Mouse (Mus musculus) heart, postnatal 25 days (tissue): Measurements from ENCODE around the gene Epop. TPM values are rescaled to one million over a fixed set of nuclear protein-coding genes. Genes with fewer than 3 reads are reported as not detected.
A peak's percentile ranks its signal among the peaks of the same experiment; 100 is the strongest.

Experiments
- DNase-seq: peaks from one replicate; pipeline ENCODE4 v3.0.0; 2022; ENCODE audit warnings: low spot score
- intact Hi-C: fragments of 180-260 bp; cut with DNase I; formaldehyde crosslinking; loops from one replicate; pipeline ENCODE4 v1.15.1; 2025
- microRNA-seq: library from miRNA; unstranded; fragments of <30 nt; microRNA quantifications from one replicate; pipeline ENCODE4 v1.2.0, GENCODE M21; 2022
- total RNA-seq, 2 experiments: library from RNA; stranded (reverse); gene quantifications; 2 replicates each; pipeline ENCODE4 v1.2.3; 2021

Epop gene
- total RNA-seq, 2 experiments from 2014 or later: 0.94 to 1.5 TPM

- intact Hi-C loops: no loop called here
Observed at GRCm38 (mm10) chr11:97597945-97598691, 31.4 kb downstream of the Epop start.

GRCm38 (mm10) chr11:97594136-97594535 lies 35.4 kb downstream of the Epop start:
- intact Hi-C loops: no loop called here
- no peak for DNase-seq

More at GRCm38 (mm10) chr11:97597945-97598691, 31.4 kb downstream of the Epop start:
- DNase-seq: no peak

DNA sequence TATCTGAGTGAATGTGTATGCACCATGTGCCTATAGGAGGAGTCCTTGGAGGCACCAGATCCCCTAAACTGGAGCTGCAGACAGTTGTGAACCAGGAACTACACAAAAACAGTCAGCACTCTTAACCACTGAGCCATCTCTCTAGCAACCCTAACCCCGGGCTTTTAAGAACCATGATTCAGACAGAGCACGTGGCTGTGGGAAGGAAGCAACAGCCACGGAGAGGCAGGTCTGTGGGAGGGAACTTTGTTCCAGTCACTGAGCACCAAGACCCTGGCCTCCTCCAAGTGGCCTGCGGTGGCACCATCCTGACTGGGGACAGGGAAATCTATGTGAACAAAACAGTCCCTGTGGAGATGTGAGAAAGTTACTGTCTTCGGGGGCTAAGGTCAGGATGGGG lies 37.6 kb downstream of the Epop start:
- intact Hi-C loops: no loop called here

GRCm38 (mm10) chr11:97590227-97590960 lies 39.1 kb downstream of the Epop start:
- intact Hi-C loops: no loop called here

More for the DNA sequence above, 37.6 kb downstream of the Epop start:
- no peak for DNase-seq

GRCm38 (mm10) chr11:97589216-97589615 lies 40.3 kb downstream of the Epop start:
- DNase-seq: no peak
- intact Hi-C loops: no loop called here

More at GRCm38 (mm10) chr11:97590227-97590960, 39.1 kb downstream of the Epop start:
- no peak for DNase-seq

DNA sequence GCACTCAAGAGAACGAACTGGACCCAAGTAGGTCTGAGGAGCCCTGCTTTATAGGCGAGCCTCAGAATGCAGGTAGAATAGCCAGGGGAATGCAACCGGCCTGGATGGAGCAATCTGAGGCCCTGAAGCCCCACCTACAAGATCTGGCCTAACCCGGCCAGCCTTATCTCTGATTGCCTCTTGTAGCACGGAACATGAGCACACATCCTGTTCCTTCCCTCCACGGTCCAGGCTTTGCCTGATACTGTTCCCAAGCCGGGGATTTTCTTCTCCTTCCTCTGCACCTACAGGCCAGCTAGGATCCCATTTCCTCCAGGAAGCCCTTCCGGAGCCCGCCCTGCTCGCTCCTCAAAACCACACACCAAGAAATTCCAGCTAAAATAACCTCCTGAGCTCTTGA lies 43.6 kb downstream of the Epop start:
- peak; percentile 12 for DNase-seq
- intact Hi-C loops: no loop called here

DNA sequence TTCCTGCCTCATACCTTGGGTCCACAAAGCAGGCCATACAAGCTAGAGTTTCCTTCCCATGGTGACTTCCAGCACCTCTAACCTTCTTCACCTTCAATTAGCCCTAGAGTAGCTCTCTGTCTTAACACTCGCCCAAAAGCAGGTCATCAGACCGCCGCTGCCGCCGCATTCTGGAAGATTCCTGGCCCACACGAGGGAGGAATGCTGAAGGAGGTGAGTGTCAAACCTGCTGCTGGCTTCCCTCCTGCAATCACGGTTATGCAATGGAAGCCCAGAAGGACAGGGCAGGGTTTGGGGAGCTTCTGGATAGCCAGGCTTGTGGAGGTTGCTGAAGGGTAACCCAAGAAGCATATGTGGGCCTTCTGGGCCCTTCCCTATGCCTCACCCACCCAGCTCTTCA lies 45.0 kb downstream of the Epop start:
- no peak for DNase-seq
- intact Hi-C loops: no loop called here

DNA sequence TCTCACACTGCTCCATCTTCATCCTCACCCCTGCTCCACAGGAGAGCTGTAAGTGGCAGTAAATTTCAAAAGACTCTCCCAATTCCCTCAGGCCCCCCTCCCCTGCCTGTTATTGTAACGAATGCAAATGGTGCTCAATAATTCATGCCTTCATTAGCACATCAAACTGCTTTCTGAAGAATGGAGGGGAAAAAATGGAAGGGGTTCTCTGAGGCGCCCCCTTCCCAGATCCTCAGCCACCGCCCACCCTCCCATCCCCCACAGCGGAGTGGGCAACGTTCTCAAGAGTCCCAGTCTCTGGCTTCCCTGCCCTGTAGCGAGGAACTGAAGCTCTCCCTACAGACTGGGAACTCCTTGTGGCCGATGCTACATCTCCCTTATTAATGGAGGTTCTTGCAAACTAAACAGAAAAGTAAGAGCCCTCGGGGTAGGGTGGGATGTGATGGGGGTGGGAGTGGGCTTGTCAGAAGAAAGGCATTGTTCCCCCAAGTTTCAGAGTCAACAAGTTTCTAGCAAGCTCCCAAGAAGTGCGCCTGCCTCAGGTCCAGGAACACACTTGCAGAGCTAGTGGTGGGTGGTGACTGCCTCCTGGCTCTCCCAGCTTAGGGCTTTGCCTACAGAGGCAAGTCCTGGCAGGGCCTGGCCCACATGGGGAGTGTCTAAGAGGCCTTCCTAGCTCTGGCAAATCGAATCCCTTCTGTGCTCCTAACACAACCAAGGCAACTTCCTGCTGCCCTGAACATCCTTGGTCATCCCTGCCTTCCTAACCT lies 50.2 kb downstream of the Epop start:
- intact Hi-C loops: loop anchor here (5.0 kb wide), 2 partner anchors 43 to 47 kb away; no protein-coding TSS in a partner anchor
- DNase-seq: no peak

- intact Hi-C loops: loop anchor here (5.0 kb wide), 2 partner anchors 44 to 46 kb away; no protein-coding TSS in a partner anchor
- DNase-seq: no peak
Observed at GRCm38 (mm10) chr11:97578286-97578685, 51.2 kb downstream of the Epop start.

Small RNAs within 50 kb of the gene (microRNA-seq; reads per million reads assigned to microRNA genes)
- gene Gm24158 (not detected), gene Mir6927 (not detected)

Other genes with a start within 250 kb of the Epop start
- gene Arhgap23, start 214.2 kb downstream of the Epop start, total RNA-seq: 10 to 100 TPM; 14.8 to 19.4 TPM
- gene 4933428G20Rik, start 129.4 kb downstream of the Epop start, total RNA-seq: not detected
- under 1 TPM; 0.20 to 0.47 TPM for gene Srcin1, start 53.5 kb downstream of the Epop start, total RNA-seq
- gene Mllt6, start 33.7 kb upstream of the Epop start, total RNA-seq: 10 to 100 TPM; 59.8 to 63.3 TPM
- gene Cisd3, start 56.1 kb upstream of the Epop start, total RNA-seq: 100 to 1,000 TPM; 145 to 155 TPM
- 1 to 10 TPM; 6.2 to 6.4 TPM for gene Pcgf2, start 70.8 kb upstream of the Epop start, total RNA-seq
- 100 to 1,000 TPM; 150 to 151 TPM for gene Psmb3, start 73.7 kb upstream of the Epop start, total RNA-seq
- gene Pip4k2b, start 115.0 kb upstream of the Epop start, total RNA-seq: 10 to 100 TPM; 20.2 to 21.1 TPM
- gene Cwc25, start 136.9 kb upstream of the Epop start, total RNA-seq: 1 to 10 TPM; 7.0 to 7.2 TPM
- not detected for gene 1700001P01Rik, start 146.2 kb upstream of the Epop start, total RNA-seq
- gene Rpl23, start 152.7 kb upstream of the Epop start, total RNA-seq: 100 to 1,000 TPM; 454 to 515 TPM
- gene Lasp1, start 169.3 kb upstream of the Epop start, total RNA-seq: 10 to 100 TPM; 41.3 to 46.2 TPM
- under 1 TPM; 0.83 to 0.87 TPM for gene B230217C12Rik, start 211.1 kb upstream of the Epop start, total RNA-seq